Mouse (Mus musculus): ENCODE data around the gene Ppp2r5e.
"Not testable (repeated sequence)": the region's sequence is repeated elsewhere in the genome, so short reads cannot be mapped to it uniquely, and the experiment has no call there.

Gene Ppp2r5e

GRCm38 (mm10) chr12:75482781-75483180 lies 113.3 kb downstream of the Ppp2r5e start:
- DNase-seq = no peak

GRCm38 (mm10) chr12:75482015-75482414 lies 114.0 kb downstream of the Ppp2r5e start:
- no peak for DNase-seq

GRCm38 (mm10) chr12:75480031-75480430 lies 116.0 kb downstream of the Ppp2r5e start:
- DNase-seq = no peak

GRCm38 (mm10) chr12:75479375-75479898 lies 116.6 kb downstream of the Ppp2r5e start:
- no peak for DNase-seq

GRCm38 (mm10) chr12:75478596-75478995 lies 117.4 kb downstream of the Ppp2r5e start:
- DNase-seq = no peak

GRCm38 (mm10) chr12:75478117-75478516 lies 117.9 kb downstream of the Ppp2r5e start:
- DNase-seq = no peak

- no peak for DNase-seq
Measured at GRCm38 (mm10) chr12:75473021-75473420, 123.0 kb downstream of the Ppp2r5e start.

- DNase-seq = no peak
Measured at GRCm38 (mm10) chr12:75472107-75472506, 123.9 kb downstream of the Ppp2r5e start.

GRCm38 (mm10) chr12:75467814-75468213 lies 128.2 kb downstream of the Ppp2r5e start:
- DNase-seq = no peak

- DNase-seq = no peak
Measured at GRCm38 (mm10) chr12:75467127-75467526, 128.9 kb downstream of the Ppp2r5e start.

GRCm38 (mm10) chr12:75466206-75466605 lies 129.8 kb downstream of the Ppp2r5e start:
- no peak for DNase-seq

- DNase-seq = peak; percentile 35
Measured at GRCm38 (mm10) chr12:75464016-75464769, 131.9 kb downstream of the Ppp2r5e start.

- peak; percentile 65 for DNase-seq
Measured at GRCm38 (mm10) chr12:75460561-75460960, 135.5 kb downstream of the Ppp2r5e start.

GRCm38 (mm10) chr12:75459656-75460055 lies 136.4 kb downstream of the Ppp2r5e start:
- no peak for DNase-seq

GRCm38 (mm10) chr12:75453441-75453840 lies 142.6 kb downstream of the Ppp2r5e start:
- DNase-seq = no peak

- DNase-seq = no peak
Measured at GRCm38 (mm10) chr12:75453027-75453426, 143.0 kb downstream of the Ppp2r5e start.

- DNase-seq = no peak
Measured at GRCm38 (mm10) chr12:75450592-75450991, 145.5 kb downstream of the Ppp2r5e start.

GRCm38 (mm10) chr12:75450011-75450410 lies 146.0 kb downstream of the Ppp2r5e start:
- DNase-seq = no peak

- no peak for DNase-seq
Measured at GRCm38 (mm10) chr12:75449475-75449966, 146.5 kb downstream of the Ppp2r5e start.

GRCm38 (mm10) chr12:75448921-75449320 lies 147.1 kb downstream of the Ppp2r5e start:
- DNase-seq = no peak

- DNase-seq = no peak
Measured at GRCm38 (mm10) chr12:75446245-75446644, 149.8 kb downstream of the Ppp2r5e start.

GRCm38 (mm10) chr12:75432400-75432799 lies 163.6 kb downstream of the Ppp2r5e start:
- not testable (repeated sequence) for DNase-seq

- DNase-seq = no peak
Measured at GRCm38 (mm10) chr12:75429685-75430396, 166.2 kb downstream of the Ppp2r5e start.

GRCm38 (mm10) chr12:75428719-75429118 lies 167.3 kb downstream of the Ppp2r5e start:
- no peak for DNase-seq

All from cerebellum, adult 11 months (tissue).